Mouse (Mus musculus) erythroblast, embryonic 14.5 days (primary cell): ENCODE results near the gene Prrt1.

Source experiments
- GATA1 ChIP-seq: IDR thresholded peaks from 2 replicates; pipeline ENCODE4 v1.6.1; 2012; ENCODE audit warnings: low read length, inconsistent platforms, mixed read lengths
- TAL1 ChIP-seq: IDR thresholded peaks from 3 replicates; pipeline ENCODE4 v1.6.1; 2012; ENCODE audit warnings: low read length, inconsistent platforms, mixed read lengths

- no peak for TF ChIP-seq GATA1
- TF ChIP-seq TAL1, result no peak
Observed at GRCm38 (mm10) chr17:34627093-34627942, 2.0 kb upstream of the Prrt1 start.
